Mouse (Mus musculus) hindbrain, embryonic 15.5 days (tissue): Measurements from ENCODE around the gene Prf1. TPM values are rescaled to one million over a fixed set of nuclear protein-coding genes. Genes with fewer than 3 reads are reported as not detected.

Source experiments
- ATAC-seq: fragments of 200-750 bp; cut with Nextera tagmentation; 2 replicates; pipeline ENCODE4 v1.8.0; 2017; ENCODE audit warnings: low read depth, moderate number of reproducible peaks, moderate TSS enrichment; ENCODE audit not compliant: low FRiP score
- H3K27ac ChIP-seq: fragments of 300-500 bp; sonication (generic); replicated peaks from 2 replicates; pipeline ENCODE4 v1.5.1; 2015; ENCODE audit warnings: mild to moderate bottlenecking, inconsistent platforms
- H3K27me3 ChIP-seq: fragments of 300-500 bp; sonication (generic); 2 replicates; pipeline ENCODE4 v1.6.1; 2015; ENCODE audit warnings: control low read depth, inconsistent platforms
- H3K36me3 ChIP-seq: fragments of 300-500 bp; sonication (generic); 2 replicates; pipeline ENCODE4 v1.6.1; 2015; ENCODE audit warnings: control low read depth, inconsistent platforms
- H3K4me1 ChIP-seq: fragments of 300-500 bp; sonication (generic); replicated peaks from 2 replicates; pipeline ENCODE4 v1.6.1; 2015; ENCODE audit warnings: control low read depth, inconsistent platforms
- H3K4me2 ChIP-seq: fragments of 300-500 bp; sonication (generic); 2 replicates; pipeline ENCODE4 v1.6.1; 2015; ENCODE audit warnings: moderate library complexity, mild to moderate bottlenecking, inconsistent platforms
- H3K4me3 ChIP-seq: fragments of 300-500 bp; sonication (generic); 2 replicates; pipeline ENCODE4 v1.5.1; 2015; ENCODE audit warnings: mild to moderate bottlenecking, inconsistent platforms
- H3K9ac ChIP-seq: fragments of 300-500 bp; sonication (generic); 2 replicates; pipeline ENCODE4 v1.6.1; 2015; ENCODE audit warnings: inconsistent platforms
- H3K9me3 ChIP-seq: fragments of 300-500 bp; sonication (generic); 2 replicates; pipeline ENCODE4 v1.6.1; 2016; ENCODE audit warnings: control low read depth, inconsistent platforms
- WGBS: fragments of 180-500 bp; shearing (Covaris S2); methylation state at CpG from one replicate; pipeline ENCODE4 v1.1.7; 2015; 5-methylcytosine and 5-hydroxymethylcytosine counted together
- polyA plus RNA-seq: library from polyadenylated mRNA; unstranded; fragments of >200 nt; fragmentation: Nextera tagmentation; extraction: Ambion mirVana; gene quantifications from 2 replicates; pipeline ENCODE4 v1.2.1, GENCODE M21; 2015

Gene Prf1
- polyA plus RNA-seq: not detected in 2 replicates

DNA sequence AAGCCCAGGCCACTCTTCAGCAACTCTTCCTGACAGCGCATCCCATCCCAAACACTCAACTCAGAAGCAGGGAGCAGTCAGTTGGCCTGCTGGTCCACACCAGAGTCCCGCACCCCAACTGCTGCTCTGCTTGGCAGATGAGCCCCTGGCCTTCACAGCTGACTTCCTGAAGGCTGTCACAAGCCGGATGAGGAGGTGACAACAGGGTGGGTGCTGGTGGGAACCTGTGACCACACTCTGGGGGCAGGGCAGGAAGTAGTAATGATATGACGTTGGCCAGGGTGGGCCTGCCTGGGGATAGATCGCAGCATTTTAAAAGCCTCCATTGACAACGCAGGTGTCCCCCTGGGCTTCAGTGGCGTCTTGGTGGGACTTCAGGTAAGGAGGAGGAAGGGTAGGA lies at the start of gene Prf1:
Gene Prf1, plus strand, starts transcription at position 357 of the 400 bp plus-strand sequence.
- Histone ChIP-seq H3K9me3 (no peaks in the 10 kb centered on the region), H3K36me3 (no peaks in the 10 kb centered on the region), H3K4me2 (no peak within 1 kb of the TSS), H3K4me3 (no peak within 1 kb of the TSS), H3K27ac (no peak within 1 kb of the TSS), H3K4me1 (no peaks in the 10 kb centered on the region), H3K9ac (no peak within 1 kb of the TSS), H3K27me3 (no peaks in the 10 kb centered on the region)
- no peak for ATAC-seq
- 92% methylated on average over 7 of the region's 7 CpGs for WGBS

DNA sequence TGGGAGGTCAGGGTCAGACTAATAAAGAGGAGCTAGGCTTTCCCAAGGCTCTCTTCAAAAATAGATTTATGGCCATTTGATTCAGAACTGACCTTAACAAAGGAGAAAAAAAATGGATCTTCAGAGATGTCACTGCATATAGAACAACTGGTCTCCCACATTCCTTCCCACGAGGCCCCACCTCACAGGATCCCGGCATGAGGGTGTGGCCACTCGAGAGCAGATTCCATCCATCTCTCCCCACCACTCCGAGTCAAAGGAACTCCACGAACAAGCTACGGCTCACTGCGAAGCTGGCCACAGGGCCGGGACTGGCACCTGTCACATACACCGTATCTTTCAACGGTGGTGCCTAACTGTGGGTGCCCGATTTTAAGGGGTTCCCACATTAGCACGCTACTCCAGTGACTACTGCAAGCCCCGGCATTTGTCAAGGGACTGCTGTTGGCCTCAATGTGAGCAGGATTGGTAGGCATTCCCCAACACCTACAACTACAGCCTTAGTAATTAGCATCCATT lies 49.0 kb upstream of the Prf1 start:
- no peaks in the 10 kb centered on the region for H3K27me3 ChIP-seq
- H3K4me1 ChIP-seq: no peaks in the 10 kb centered on the region
- no peaks in the 10 kb centered on the region for H3K9me3 ChIP-seq
- H3K4me2 ChIP-seq: no peak overlapping the region
- H3K4me3 ChIP-seq: no peak overlapping the region
- ATAC-seq: no peak
- no peak overlapping the region for H3K9ac ChIP-seq
- no peak overlapping the region for H3K27ac ChIP-seq
- WGBS: 84% methylated on average over 13 of the region's 13 CpGs
- no peaks in the 10 kb centered on the region for H3K36me3 ChIP-seq

DNA sequence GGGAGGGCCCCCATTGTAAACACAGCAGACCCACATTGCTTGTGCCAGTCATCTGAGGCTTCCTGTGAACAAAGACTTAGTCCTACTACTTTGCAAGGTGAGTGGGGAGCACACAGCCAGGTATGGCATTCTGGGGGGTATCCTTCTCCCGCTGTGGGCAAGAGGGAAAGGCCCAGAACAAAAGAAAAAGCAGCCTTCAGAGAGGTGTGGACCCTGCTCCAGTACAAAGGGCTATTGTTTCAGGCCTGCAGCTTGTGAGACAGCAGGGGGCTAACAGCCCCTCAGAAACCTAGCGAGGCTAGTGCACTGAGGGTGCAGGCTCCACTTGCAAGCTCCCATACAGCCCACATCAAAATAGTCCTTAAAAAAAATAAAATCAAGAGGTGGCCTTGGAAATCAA lies 47.7 kb upstream of the Prf1 start:
- H3K4me2 ChIP-seq: no peak overlapping the region
- 22% methylated on average over 2 of the region's 2 CpGs for WGBS
- no peak for ATAC-seq

DNA sequence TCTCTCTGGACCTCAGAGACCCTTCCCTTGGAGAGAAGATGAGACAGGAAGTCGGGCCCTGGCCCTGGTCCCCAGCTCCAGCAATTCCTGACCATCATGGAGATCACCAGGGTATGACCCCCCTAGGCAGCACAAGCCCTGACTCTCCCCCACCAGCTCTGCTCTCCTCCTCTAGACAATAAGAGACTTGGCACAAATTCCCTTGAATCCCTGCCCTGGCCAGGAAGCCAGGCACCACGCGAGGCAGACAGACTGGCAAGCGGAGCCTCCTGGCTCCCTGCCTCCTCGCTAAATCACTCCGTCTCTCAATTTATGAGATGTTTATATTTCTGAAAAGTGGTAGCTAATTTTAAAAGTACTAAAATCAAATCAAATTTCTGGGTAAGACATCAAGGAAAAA lies 42.9 kb upstream of the Prf1 start:
- 63% methylated on average over 6 of the region's 6 CpGs for WGBS
- H3K4me3 ChIP-seq: no peak overlapping the region
- no peak overlapping the region for H3K9ac ChIP-seq
- H3K36me3 ChIP-seq: no peaks in the 10 kb centered on the region
- H3K9me3 ChIP-seq: no peaks in the 10 kb centered on the region
- 0 out of 2 replicates have a peak, but pooled peaks cover 9% of the 10 kb centered on the region for H3K4me1 ChIP-seq
- H3K4me2 ChIP-seq: no peak overlapping the region
- no peaks in the 10 kb centered on the region for H3K27me3 ChIP-seq
- ATAC-seq: peak; percentile 72; the same call in 1 of the 2 replicates
- H3K27ac ChIP-seq: no peak overlapping the region

More for the DNA sequence above, 47.7 kb upstream of the Prf1 start:
- Histone ChIP-seq H3K4me3 (no peak overlapping the region), H3K9ac (no peak overlapping the region), H3K27me3 (no peaks in the 10 kb centered on the region), H3K4me1 (0 out of 2 replicates have a peak, but pooled peaks cover 4% of the 10 kb centered on the region), H3K27ac (no peak overlapping the region), H3K9me3 (no peaks in the 10 kb centered on the region), H3K36me3 (no peaks in the 10 kb centered on the region)

DNA sequence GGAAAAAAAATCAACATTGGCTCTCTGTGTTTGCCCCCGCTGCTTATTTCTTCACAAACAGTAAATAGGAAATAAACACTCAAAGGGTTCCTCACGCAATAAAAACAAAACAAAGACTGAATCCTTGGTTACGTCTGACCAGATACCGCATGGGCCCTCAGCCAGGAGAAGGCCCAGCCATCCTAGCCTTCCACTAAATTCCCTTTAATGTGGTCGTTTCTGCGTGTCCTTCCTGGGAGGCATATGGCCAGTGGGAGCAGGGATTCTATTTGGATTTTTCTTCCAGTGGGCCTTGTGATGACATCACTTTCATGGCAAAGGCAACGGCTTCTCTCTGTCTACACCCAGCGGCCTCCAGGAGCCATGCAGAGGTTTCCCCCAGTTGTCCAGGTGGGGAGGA lies 42.4 kb upstream of the Prf1 start:
- Histone ChIP-seq H3K27me3 (no peaks in the 10 kb centered on the region), H3K9me3 (no peaks in the 10 kb centered on the region), H3K4me3 (no peak overlapping the region), H3K4me1 (0 out of 2 replicates have a peak, but pooled peaks cover 9% of the 10 kb centered on the region), H3K27ac (no peak overlapping the region), H3K4me2 (no peak overlapping the region), H3K9ac (no peak overlapping the region), H3K36me3 (no peaks in the 10 kb centered on the region)
- no peak for ATAC-seq
- WGBS: 67% methylated on average over 8 of the region's 8 CpGs

DNA sequence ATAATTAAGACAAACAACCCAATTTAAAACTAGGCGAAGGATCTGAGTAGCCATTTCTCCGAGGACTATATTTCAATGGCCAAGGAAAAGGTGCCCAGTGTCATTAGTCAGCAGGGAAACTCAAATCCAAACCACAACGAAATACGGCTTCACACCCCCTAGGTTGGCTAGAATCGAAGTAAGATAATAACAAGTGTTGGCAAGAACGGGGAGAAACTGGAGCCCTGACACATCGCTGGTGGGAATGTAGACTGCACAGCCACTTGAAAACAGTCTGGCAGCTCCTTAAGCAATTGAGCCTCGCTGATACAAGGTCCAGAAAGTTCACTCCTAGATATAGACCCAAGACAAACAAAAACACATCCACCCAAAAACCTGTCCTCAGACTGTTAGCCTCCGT lies 41.0 kb upstream of the Prf1 start:
- no peak overlapping the region for H3K27ac ChIP-seq
- H3K4me2 ChIP-seq: no peak overlapping the region
- no peaks in the 10 kb centered on the region for H3K36me3 ChIP-seq
- H3K27me3 ChIP-seq: no peaks in the 10 kb centered on the region
- no peak overlapping the region for H3K4me3 ChIP-seq
- H3K4me1 ChIP-seq: 0 out of 2 replicates have a peak, but pooled peaks cover 9% of the 10 kb centered on the region
- ATAC-seq: no peak
- H3K9me3 ChIP-seq: no peaks in the 10 kb centered on the region
- no peak overlapping the region for H3K9ac ChIP-seq
- WGBS: 97% methylated on average over 9 of the region's 9 CpGs

DNA sequence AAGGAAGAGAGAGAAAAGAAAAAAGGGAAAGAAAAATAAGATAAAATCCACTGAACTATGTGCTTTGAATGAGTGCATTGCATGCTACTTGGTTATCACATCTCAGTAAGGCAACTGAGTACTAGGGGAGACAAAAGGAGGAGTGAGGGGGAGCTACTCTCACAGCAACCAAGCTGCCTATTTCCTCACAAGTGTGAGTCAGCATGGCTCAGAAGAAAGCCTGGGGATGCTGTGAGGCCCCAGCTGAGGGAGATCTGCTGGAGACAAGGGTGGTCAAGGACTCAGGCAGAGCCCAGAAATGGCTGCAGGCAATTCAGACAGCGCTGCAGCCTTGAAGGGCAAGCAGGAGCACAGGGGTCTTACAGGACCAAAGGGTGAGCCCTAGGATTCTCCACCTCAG lies 39.5 kb upstream of the Prf1 start:
- H3K4me3 ChIP-seq: no peak overlapping the region
- no peak overlapping the region for H3K9ac ChIP-seq
- 84% methylated on average over 1 of the region's 1 CpGs for WGBS
- H3K27me3 ChIP-seq: no peaks in the 10 kb centered on the region
- no peak overlapping the region for H3K4me2 ChIP-seq
- no peak overlapping the region for H3K27ac ChIP-seq
- ATAC-seq: no peak
- no peaks in the 10 kb centered on the region for H3K36me3 ChIP-seq
- 0 out of 2 replicates have a peak, but pooled peaks cover 9% of the 10 kb centered on the region for H3K4me1 ChIP-seq
- H3K9me3 ChIP-seq: no peaks in the 10 kb centered on the region

DNA sequence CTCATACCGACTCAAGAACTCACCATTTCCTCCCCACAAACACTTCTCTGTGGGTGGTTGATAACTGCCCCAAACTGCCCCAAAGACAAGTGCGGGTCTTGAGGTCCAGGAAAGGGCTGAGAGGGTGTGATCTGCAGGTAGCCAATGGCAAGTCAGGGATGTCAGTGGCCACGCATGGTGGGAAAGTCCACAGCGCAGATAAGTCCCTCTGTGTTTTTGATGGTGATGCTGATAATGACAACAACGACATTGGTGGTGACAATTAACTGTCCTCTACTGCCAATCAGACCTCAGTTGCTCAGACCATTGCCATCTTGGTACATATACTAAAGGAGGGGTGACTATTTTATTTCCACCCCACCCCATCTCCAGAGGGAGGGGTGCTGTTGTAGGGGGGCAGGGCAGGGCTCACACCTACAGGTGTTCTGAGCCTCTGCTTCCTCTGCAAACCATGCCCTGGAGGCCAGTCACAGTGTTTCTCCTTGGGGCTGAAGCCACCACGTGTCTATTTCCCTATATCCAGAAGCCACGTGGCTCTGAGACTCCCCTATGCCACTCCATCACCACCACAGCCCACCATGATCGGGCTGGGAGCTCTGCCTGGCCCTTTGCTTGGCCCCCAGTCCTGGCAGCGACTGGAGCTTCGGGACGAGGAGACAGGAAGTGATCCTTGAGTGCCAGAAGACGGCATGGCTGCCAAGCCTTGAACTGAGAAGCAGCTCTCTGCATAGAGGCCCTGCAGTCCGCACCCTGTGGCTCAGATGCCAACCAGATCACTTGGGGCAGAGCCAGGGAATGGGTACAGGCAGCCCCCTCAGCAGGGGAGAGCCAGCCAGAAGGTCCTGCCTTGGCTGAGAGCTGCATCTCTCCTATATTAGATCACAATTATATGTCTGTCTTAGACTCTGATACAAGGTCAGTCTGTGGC lies 36.1 kb upstream of the Prf1 start:
- Histone ChIP-seq H3K27me3 (no peaks in the 10 kb centered on the region), H3K4me3 (no peak overlapping the region), H3K36me3 (no peaks in the 10 kb centered on the region), H3K4me1 (no peaks in the 10 kb centered on the region), H3K4me2 (no peak overlapping the region), H3K27ac (no peak overlapping the region), H3K9me3 (no peaks in the 10 kb centered on the region), H3K9ac (no peak overlapping the region)
- WGBS: 74% methylated on average over 13 of the region's 13 CpGs
- ATAC-seq: peak; percentile 38; the same call in 1 of the 2 replicates

DNA sequence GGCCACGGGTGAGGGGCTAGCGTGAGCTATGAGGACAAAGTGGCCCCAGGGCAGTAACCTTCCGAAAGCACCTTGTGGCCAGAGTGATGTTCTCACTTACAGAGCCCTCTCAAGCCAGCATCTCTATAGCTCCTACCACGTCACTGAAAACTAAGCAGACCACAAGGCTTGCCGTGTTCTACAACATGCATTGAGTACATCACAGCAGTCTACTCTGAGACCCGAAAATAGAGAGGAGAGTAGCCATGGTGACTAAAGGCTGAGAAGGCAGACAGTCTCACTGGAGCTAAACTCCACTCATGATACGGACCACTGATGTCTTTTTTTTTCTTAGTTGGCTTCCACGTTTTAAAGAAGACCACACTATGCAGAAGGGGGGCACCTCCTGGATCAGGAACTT lies 34.0 kb upstream of the Prf1 start:
- no peaks in the 10 kb centered on the region for H3K36me3 ChIP-seq
- H3K9me3 ChIP-seq: no peaks in the 10 kb centered on the region
- H3K4me3 ChIP-seq: no peak overlapping the region
- no peak overlapping the region for H3K9ac ChIP-seq
- no peak overlapping the region for H3K4me2 ChIP-seq
- no peaks in the 10 kb centered on the region for H3K4me1 ChIP-seq
- H3K27ac ChIP-seq: no peak overlapping the region
- H3K27me3 ChIP-seq: no peaks in the 10 kb centered on the region
- no peak for ATAC-seq
- WGBS: 85% methylated on average over 8 of the region's 8 CpGs

DNA sequence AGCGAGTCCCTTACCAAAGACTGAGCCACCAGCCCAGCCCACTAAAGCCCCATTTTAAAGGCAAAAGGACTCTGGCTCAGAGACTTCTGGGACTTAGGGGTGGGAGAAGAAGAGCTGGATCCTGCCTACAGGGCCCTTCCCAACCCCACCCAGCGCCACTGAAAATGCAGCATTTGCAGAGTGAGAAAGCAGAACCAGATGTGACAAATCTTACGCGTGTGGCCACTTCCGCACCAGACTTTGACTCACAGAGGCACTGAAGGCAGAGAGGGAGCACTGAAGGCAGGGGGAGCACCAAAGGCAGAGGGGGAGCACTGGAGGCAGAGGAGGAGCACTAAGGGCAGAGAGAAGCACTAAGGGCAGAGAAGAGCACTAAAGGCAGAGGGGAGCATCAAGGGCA lies 30.3 kb upstream of the Prf1 start:
- no peak overlapping the region for H3K9ac ChIP-seq
- peaks cover 6% of the 10 kb centered on the region for H3K27me3 ChIP-seq
- no peak for ATAC-seq
- H3K9me3 ChIP-seq: no peaks in the 10 kb centered on the region
- H3K36me3 ChIP-seq: no peaks in the 10 kb centered on the region
- 90% methylated on average over 5 of the region's 5 CpGs for WGBS
- 0 out of 2 replicates have a peak, but pooled peaks cover 1% of the 10 kb centered on the region for H3K4me1 ChIP-seq
- H3K27ac ChIP-seq: no peak overlapping the region
- no peak overlapping the region for H3K4me3 ChIP-seq
- H3K4me2 ChIP-seq: no peak overlapping the region

DNA sequence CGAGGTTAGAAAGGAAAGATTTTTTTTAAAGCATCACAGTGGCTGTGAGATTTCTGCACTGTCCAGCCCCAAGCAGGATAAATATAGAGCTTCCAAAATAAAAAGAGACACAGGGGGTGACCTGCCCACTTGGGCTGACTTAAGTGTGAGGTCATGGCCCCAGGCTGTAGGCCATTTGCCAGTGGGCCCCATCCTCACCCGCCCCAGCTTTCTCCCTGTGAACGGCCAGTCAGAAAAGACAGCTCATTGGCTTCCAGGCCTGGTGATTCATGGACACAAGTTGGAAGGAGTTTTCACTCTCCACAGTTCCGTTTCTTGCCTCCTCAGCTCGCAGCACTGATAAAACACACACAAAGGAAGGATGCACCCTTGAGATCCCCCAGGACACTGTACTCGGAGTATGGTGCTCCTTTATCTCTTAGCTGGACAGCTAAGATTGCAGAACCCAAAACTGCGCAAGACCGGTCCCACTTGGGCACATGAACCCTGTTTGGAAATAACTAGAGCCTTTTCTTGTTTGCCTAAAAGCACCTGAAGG lies 25.5 kb upstream of the Prf1 start:
- H3K9me3 ChIP-seq: no peaks in the 10 kb centered on the region
- peaks cover 11% of the 10 kb centered on the region for H3K27me3 ChIP-seq
- no peak overlapping the region for H3K27ac ChIP-seq
- H3K4me3 ChIP-seq: no peak overlapping the region
- no peak overlapping the region for H3K9ac ChIP-seq
- H3K4me1 ChIP-seq: peaks cover 18% of the 10 kb centered on the region
- 55% methylated on average over 8 of the region's 8 CpGs for WGBS
- ATAC-seq: no peak
- H3K36me3 ChIP-seq: no peaks in the 10 kb centered on the region
- peak overlapping the region; percentile 93; the same call in 1 of the 2 replicates for H3K4me2 ChIP-seq

DNA sequence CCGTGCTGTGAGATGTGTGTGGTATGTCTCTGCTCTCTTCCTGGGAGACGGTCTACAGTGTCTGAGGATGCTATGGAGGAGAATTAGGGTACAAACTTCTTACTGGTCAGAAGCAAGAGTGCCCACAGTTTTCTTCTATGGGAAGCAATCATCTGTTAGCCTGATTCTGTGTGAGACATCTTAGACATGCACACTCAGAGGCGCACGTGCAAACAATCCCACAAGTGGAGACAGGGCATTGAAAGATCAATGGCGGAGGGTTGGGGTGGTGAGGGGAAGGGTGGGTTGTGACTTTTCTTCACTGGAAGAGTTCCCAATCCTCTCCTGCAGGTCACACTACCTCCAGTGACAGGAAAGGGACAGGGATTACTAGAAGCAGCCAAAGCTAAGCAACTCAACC lies 25.0 kb upstream of the Prf1 start:
- Histone ChIP-seq H3K4me3 (peak overlapping the region; percentile 45), H3K27me3 (peaks cover 11% of the 10 kb centered on the region), H3K9me3 (no peaks in the 10 kb centered on the region), H3K9ac (peak overlapping the region; percentile 25; the same call in 1 of the 2 replicates), H3K4me1 (peaks cover 18% of the 10 kb centered on the region), H3K36me3 (no peaks in the 10 kb centered on the region), H3K4me2 (peak overlapping the region; percentile 93), H3K27ac (no peak overlapping the region)
- WGBS: 49% methylated on average over 5 of the region's 5 CpGs
- ATAC-seq: no peak
